Mouse (Mus musculus) midbrain, embryonic 12.5 days (tissue): Measurements from ENCODE around the gene Srr. TPM values are rescaled to one million over a fixed set of nuclear protein-coding genes. Genes with fewer than 3 reads are reported as not detected.

Experiments used
- ATAC-seq: fragments of 200-750 bp; cut with Nextera tagmentation; 2 replicates; pipeline ENCODE4 v1.8.0; 2017; ENCODE audit warnings: low read depth, moderate TSS enrichment, moderate library complexity; ENCODE audit not compliant: low FRiP score
- H3K27ac ChIP-seq: fragments of 300-500 bp; sonication (generic); replicated peaks from 2 replicates; pipeline ENCODE4 v1.5.1; 2016; ENCODE audit warnings: mild to moderate bottlenecking
- H3K27me3 ChIP-seq: fragments of 300-500 bp; sonication (generic); 2 replicates; pipeline ENCODE4 v1.6.1; 2016; ENCODE audit warnings: mild to moderate bottlenecking
- H3K36me3 ChIP-seq: fragments of 300-500 bp; sonication (generic); 2 replicates; pipeline ENCODE4 v1.6.1; 2016
- H3K4me1 ChIP-seq: fragments of 300-500 bp; sonication (generic); 2 replicates; pipeline ENCODE4 v1.6.1; 2016
- H3K4me2 ChIP-seq: fragments of 300-500 bp; sonication (generic); replicated peaks from 2 replicates; pipeline ENCODE4 v1.6.1; 2016; ENCODE audit warnings: mild to moderate bottlenecking, moderate library complexity
- H3K4me3 ChIP-seq: fragments of 300-500 bp; sonication (generic); 2 replicates; pipeline ENCODE4 v1.5.1; 2016; ENCODE audit warnings: mild to moderate bottlenecking
- H3K9ac ChIP-seq: fragments of 300-500 bp; sonication (generic); replicated peaks from 2 replicates; pipeline ENCODE4 v1.6.1; 2016; ENCODE audit warnings: mild to moderate bottlenecking, moderate library complexity
- H3K9me3 ChIP-seq: fragments of 300-500 bp; sonication (generic); 2 replicates; pipeline ENCODE4 v1.6.1; 2016; ENCODE audit warnings: mild to moderate bottlenecking
- WGBS: fragments of 180-500 bp; shearing (Covaris S2); methylation state at CpG from one replicate; pipeline ENCODE4 v1.1.7; 2016; 5-methylcytosine and 5-hydroxymethylcytosine counted together
- polyA plus RNA-seq: library from polyadenylated mRNA; unstranded; fragments of >200 nt; fragmentation: Nextera tagmentation; extraction: Ambion mirVana; gene quantifications from 2 replicates; pipeline ENCODE4 v1.2.1, GENCODE M21; 2016

Gene Srr
- polyA plus RNA-seq, 1 experiment from 2014 or later = 28.1 TPM

DNA sequence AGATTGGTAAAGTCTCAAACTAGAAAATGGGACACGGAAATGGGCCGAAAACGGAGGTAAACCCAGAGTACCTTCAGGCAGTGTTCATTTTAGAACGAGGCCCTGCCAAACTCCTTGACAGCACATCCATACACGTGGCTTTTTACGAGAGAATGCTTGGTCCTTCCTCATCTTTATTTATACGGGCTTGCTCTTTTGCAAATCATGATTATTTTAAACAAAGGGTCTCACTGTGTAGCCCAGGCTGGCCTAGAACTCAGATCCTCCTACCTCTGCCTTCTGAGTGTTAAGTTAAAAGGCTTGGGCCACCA, 27.3 kb downstream of the Srr start:
- peak overlapping the region; percentile 91 for H3K27ac ChIP-seq
- H3K4me1 ChIP-seq = peaks cover 17% of the 10 kb centered on the region
- no peaks in the 10 kb centered on the region for H3K9me3 ChIP-seq
- under 1% methylated on average over 7 of the region's 7 CpGs for WGBS
- peaks cover 40% of the 10 kb centered on the region for H3K36me3 ChIP-seq
- peak overlapping the region; percentile 88 for H3K4me2 ChIP-seq
- H3K27me3 ChIP-seq = no peaks in the 10 kb centered on the region
- H3K4me3 ChIP-seq = peak overlapping the region; percentile 80
- peak overlapping the region; percentile 83 for H3K9ac ChIP-seq
- ATAC-seq = no peak

DNA sequence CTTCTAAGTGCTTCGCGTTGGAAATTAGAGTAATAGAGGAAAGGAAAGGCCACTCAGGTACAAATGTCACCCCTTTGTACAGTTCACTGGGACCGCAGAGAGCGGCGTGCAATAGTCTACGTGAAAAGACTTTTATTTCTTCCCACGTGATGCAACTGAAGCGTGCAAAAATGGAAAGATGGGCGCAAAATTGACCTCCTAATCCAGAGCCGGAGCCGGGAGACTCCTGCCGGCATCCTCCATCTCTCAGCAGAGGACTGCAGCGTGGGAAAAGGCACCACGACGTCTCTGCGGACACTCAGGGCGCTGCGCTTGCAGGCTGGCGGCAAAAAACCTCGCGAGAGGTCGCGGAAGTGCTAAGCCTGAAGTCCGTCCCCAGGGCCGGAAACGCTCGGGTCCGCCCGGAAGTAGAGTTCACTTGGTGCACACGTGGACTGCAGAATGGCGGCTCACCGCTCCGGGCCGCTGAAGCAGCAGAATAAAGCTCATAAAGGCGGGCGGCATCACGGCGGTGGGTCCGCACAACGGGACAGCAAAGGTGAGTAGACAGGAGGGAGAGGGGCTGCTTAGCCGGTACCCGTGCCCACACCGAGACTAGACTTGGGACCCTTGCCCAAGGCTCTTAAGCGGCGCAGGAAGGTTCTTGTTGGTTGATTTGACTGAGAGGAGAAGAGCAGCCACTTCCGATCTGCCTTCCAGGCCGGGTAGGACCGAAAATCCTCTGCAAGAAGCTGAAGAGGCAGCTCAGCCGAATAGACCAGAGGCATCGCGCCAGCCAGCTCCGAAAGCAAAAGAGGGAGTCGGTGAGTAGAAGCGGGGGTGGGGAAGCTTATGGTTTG, 27.9 kb downstream of the Srr start, which contains the start of gene Tsr1:
Gene Tsr1 (plus strand): TSS at position 394 of the 839 bp plus-strand sequence.
- peak; percentile 77 for ATAC-seq
- Histone ChIP-seq H3K4me2 (peak within 1 kb of the TSS; percentile 88), H3K36me3 (peaks cover 35% of the 10 kb centered on the region), H3K4me1 (peaks cover 17% of the 10 kb centered on the region), H3K27ac (peak within 1 kb of the TSS; percentile 91), H3K9me3 (no peaks in the 10 kb centered on the region), H3K4me3 (peak within 1 kb of the TSS; percentile 80), H3K27me3 (no peaks in the 10 kb centered on the region), H3K9ac (peak within 1 kb of the TSS; percentile 83)
- under 1% methylated on average over 54 of the region's 54 CpGs for WGBS

DNA sequence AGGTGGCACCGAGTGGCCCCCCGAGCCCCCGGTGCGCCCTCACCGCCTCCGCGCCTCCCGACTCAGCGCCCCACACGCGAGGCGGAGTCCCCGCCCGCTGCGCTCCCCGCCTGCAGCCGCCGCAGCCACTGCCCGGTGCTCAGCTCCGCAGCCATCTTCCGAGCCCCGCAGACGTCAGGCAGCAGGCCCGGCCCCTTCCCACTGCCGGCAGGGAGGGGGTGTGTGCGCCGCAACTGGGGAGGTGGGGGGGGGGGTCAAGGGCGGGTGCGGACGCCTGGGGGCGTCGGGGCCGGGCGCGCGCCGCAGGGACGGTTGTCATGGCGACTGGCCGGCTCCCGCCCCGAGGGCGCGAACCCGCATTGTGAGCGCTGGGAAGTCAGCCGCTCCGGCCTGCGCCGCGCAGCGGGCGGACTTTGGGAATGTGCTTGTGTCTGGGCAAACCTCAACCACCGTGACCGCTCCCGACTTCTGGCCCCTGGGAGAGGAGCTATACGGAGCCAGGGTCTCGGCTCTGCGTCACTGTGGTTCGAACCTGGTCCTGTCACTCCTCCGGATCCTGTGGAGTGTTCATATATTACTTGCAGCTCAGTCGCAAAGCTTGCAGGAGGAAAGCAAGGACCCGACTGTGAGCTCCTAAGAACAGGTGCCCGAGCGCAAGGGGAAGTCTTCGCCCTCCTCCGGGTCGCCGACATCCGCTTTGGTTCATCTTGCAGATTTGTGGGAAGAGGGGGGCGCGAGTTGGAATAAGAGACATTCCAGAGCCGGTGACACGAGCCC, 28.7 kb downstream of the Srr start, which contains the start of gene Sgsm2:
Gene Sgsm2 (minus strand): TSS at position 160 of the 777 bp plus-strand sequence.
- Histone ChIP-seq H3K36me3 (peaks cover 29% of the 10 kb centered on the region), H3K27ac (peak within 1 kb of the TSS; percentile 91), H3K27me3 (no peaks in the 10 kb centered on the region), H3K4me2 (peak within 1 kb of the TSS; percentile 88), H3K9me3 (no peaks in the 10 kb centered on the region), H3K4me3 (peak within 1 kb of the TSS; percentile 80), H3K9ac (peak within 1 kb of the TSS; percentile 83), H3K4me1 (peaks cover 17% of the 10 kb centered on the region)
- peak; percentile 86 for ATAC-seq
- WGBS = under 1% methylated on average over 62 of the region's 74 CpGs

DNA sequence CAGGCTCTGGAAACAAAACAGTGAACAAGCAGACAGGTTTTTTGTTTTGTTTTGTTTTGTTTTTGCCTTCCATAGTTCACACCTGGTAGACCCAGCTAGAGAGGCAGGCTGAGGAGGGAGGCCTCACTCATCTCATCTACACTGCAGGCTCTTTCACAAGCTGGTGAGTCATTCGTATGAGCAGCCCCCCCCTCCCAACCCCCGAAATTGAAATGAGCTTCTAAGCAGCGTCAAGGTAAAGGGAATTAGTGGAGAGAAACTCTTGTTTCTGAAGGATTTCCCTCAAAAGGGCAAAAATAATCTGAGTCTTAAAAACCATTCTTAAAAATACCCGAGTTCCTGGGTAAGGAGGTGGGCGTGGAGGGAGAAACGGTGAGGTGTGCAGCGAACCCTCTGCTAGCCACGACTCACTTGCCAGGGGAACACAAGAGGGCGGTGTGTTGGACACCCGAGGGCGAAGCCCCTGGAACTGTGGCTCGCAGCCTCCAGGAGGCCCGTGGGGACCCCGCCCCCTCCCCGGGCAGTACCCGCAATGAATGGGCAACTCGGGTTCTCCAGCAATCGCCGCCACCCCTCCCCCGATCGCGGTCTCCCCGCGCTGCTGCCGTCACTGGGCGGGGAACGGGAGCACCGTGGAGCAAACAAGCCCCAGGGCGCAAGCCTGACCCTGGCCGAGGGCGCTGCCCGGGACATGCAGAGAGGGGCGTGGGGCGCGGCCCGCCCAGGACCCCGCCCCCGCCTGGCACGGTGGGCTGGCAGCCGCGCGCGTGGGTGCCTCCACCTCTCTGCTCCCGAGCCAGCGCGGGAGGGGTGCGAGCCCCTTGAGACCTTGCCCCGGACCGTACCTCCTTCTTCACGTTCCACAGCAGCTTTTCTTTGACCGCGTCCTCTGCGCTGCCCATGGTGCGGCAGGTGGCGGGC, 29.5 kb downstream of the Srr start:
- H3K4me1 ChIP-seq = peaks cover 17% of the 10 kb centered on the region
- H3K4me2 ChIP-seq = peak overlapping the region; percentile 88
- peak overlapping the region; percentile 91 for H3K27ac ChIP-seq
- no peaks in the 10 kb centered on the region for H3K9me3 ChIP-seq
- H3K4me3 ChIP-seq = peak overlapping the region; percentile 80
- under 1% methylated on average over 52 of the region's 55 CpGs for WGBS
- peak overlapping the region; percentile 83 for H3K9ac ChIP-seq
- no peaks in the 10 kb centered on the region for H3K27me3 ChIP-seq
- peaks cover 21% of the 10 kb centered on the region for H3K36me3 ChIP-seq
- peak; percentile 70 for ATAC-seq

DNA sequence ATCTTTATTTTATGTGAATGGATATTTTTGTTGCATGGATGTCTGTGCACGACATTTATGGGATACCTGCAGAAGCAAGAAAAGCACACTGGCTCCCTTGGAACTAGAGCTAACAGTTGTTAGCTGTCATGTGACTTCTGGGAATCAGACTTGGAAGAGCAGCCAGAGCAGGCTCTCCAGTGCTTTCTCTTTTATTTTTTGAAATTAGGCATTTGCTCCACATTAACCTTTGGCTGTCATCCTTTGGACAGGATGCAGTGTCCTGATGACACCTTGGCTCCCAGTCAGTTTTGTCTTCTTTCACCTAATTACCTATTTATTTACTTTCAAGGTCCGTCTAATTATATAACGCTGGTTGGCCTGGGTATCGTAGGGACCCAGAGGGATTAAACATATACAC, 31.1 kb downstream of the Srr start:
- Histone ChIP-seq H3K36me3 (peaks cover 5% of the 10 kb centered on the region), H3K4me1 (peaks cover 17% of the 10 kb centered on the region), H3K9ac (no peak overlapping the region), H3K4me3 (no peak overlapping the region), H3K4me2 (no peak overlapping the region), H3K27ac (no peak overlapping the region), H3K9me3 (no peaks in the 10 kb centered on the region), H3K27me3 (no peaks in the 10 kb centered on the region)
- 86% methylated on average over 4 of the region's 4 CpGs for WGBS
- no peak for ATAC-seq

DNA sequence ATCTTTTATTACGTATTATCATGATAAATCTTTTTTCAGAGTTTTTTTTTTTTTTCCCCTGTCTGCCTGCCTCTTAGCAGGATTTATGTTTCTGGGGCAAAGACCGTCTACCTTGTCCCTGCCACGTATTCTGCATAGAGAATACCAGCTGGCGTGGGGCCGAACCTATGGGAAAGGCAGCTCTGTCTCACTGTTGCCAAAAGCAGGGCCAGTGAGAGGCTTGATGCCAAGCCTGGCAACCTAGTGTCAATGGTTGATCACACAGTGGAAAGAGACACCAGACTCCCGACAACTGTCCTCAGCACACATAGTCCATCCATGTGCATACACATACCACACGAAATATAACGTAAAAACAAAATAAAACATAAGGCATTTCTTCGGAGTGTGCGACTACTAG, 42.6 kb downstream of the Srr start:
- Histone ChIP-seq H3K9me3 (no peaks in the 10 kb centered on the region), H3K36me3 (peaks cover 5% of the 10 kb centered on the region; the same call in 1 of the 2 replicates), H3K4me1 (peaks cover 5% of the 10 kb centered on the region; the same call in 1 of the 2 replicates), H3K27ac (no peak overlapping the region), H3K4me2 (no peak overlapping the region), H3K9ac (no peak overlapping the region), H3K4me3 (no peak overlapping the region), H3K27me3 (no peaks in the 10 kb centered on the region)
- no peak for ATAC-seq
- 97% methylated on average over 10 of the region's 10 CpGs for WGBS

DNA sequence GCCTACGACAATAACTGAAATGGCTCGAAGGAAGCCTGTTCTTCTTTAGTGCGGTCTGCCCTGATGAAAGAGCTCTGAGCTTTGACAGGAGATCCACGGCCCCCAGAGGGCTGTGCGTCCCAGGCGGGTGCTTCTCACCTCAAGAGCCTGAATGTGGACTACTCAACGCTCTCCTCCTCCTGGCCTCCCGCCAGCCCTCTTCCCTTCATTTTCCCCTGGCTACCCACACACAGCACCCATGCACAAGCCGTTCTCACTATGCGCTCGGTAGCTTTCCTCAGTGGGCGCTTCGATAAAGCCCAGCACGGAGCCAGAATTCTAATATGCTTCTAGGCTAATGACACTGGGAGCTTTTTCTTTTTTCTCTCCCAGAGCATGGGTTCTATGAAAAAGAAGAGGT, 43.8 kb downstream of the Srr start:
- no peak overlapping the region for H3K9ac ChIP-seq
- ATAC-seq = no peak
- H3K27ac ChIP-seq = peak overlapping the region; percentile 39
- peaks cover 12% of the 10 kb centered on the region for H3K4me1 ChIP-seq
- H3K4me2 ChIP-seq = no peak overlapping the region
- peaks cover 5% of the 10 kb centered on the region; the same call in 1 of the 2 replicates for H3K36me3 ChIP-seq
- H3K27me3 ChIP-seq = no peaks in the 10 kb centered on the region
- WGBS = 69% methylated on average over 14 of the region's 14 CpGs
- H3K4me3 ChIP-seq = no peak overlapping the region
- H3K9me3 ChIP-seq = no peaks in the 10 kb centered on the region

DNA sequence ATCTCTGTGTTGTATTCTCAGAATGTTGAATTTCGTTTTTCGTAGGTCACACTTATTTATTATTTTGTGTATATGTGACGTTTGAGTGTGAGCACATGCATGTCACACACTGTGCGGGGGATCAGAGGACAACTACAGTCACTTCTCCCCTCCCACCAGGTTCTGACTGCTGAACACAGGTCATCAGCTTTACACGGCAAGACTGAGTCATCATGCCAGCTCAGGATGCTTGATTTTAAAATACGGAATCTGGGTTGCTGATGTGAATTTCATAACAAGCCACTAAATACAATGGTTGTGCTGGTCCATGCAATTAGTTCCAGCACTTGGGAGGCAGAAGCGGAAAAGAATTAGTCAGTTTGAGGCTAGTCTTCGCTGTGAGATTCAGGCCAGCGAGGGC, 44.7 kb downstream of the Srr start:
- WGBS = 88% methylated on average over 9 of the region's 9 CpGs
- Histone ChIP-seq H3K9ac (no peak overlapping the region), H3K4me2 (no peak overlapping the region), H3K27ac (no peak overlapping the region), H3K4me3 (no peak overlapping the region), H3K36me3 (peaks cover 5% of the 10 kb centered on the region; the same call in 1 of the 2 replicates), H3K27me3 (no peaks in the 10 kb centered on the region), H3K4me1 (peaks cover 22% of the 10 kb centered on the region), H3K9me3 (no peaks in the 10 kb centered on the region)
- ATAC-seq = no peak

DNA sequence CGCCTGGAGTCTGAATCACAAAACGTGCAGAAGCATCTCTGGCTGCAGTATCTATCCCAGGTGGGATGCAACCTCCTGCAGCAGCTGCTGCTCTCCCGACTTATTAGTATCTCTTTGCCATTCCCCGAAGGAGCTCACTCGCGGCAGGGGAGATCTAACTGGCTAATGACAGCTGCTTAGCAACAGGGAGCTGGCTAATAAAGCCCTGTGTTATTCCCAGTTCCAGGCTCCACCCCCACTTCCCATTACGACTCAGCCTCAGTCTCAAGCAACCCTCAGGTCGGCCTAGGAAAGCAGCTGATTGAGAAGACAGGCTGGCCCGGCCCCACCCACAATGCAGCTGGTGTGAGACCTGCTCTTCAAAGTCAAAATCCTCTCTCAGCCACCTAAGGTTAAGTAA, 48.9 kb downstream of the Srr start:
- H3K36me3 ChIP-seq = no peaks in the 10 kb centered on the region
- no peak overlapping the region for H3K9ac ChIP-seq
- WGBS = 2% methylated on average over 9 of the region's 9 CpGs
- H3K4me3 ChIP-seq = no peak overlapping the region
- no peaks in the 10 kb centered on the region for H3K9me3 ChIP-seq
- peaks cover 25% of the 10 kb centered on the region for H3K4me1 ChIP-seq
- H3K4me2 ChIP-seq = peak overlapping the region; percentile 42
- H3K27ac ChIP-seq = peak overlapping the region; percentile 86
- H3K27me3 ChIP-seq = no peaks in the 10 kb centered on the region
- peak; percentile 91 for ATAC-seq

DNA sequence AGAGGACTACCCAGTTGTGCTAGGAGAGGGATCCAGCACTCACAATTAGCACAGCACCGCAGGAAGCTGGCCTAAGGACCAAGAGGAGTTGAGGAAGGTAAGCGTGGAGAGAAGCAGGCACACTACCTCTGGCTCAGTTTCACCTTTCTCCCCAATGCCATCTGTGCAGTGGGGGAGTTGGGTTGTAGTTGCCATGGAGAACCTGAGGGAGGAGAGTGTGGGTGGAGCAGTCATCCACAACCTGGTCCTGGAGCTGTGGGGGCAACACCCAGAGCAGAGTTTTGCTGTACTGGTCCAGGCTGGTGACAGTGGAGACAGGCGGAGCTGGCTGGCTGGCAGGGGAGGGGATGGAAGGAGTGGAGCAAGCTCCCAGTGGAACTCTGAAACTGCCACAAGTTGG, 51.1 kb downstream of the Srr start:
- no peak for ATAC-seq
- H3K4me3 ChIP-seq = no peak overlapping the region
- no peaks in the 10 kb centered on the region for H3K9me3 ChIP-seq
- 70% methylated on average over 3 of the region's 3 CpGs for WGBS
- H3K36me3 ChIP-seq = no peaks in the 10 kb centered on the region
- H3K27me3 ChIP-seq = no peaks in the 10 kb centered on the region
- peaks cover 36% of the 10 kb centered on the region for H3K4me1 ChIP-seq
- H3K9ac ChIP-seq = 0 out of 2 replicates have a peak overlapping the region, but pooled peaks have one; percentile 16
- H3K27ac ChIP-seq = no peak overlapping the region
- no peak overlapping the region for H3K4me2 ChIP-seq

DNA sequence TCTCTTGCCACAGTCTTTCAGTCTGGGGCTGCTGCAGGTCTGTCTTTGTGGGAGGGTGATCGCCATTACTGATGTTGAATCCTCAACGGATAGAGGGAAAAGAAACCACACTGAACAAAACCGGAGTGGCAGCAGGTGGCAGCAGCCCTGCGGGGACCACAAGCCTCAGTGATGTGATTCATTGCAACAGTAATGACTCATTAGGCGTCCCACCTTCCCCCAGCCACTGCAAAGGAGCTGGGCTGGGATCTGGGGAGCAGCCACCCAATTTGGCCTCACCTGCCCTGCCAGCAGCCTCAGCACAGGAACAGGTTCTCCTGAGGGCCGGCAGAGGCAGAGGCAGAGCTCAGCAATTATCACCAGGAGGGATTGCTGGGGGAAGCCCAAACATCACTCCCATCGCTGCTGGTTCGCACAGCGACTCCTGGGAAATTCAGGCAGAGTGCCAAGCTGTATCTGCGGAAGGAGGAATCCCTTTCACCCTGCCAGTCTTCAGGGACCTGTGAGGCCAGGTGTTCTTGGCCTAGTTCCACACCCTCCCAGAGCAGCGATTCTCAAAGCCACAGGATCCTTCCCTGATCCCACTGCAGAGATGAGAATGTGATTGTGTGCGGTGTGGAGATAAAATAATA, 54.6 kb downstream of the Srr start:
- Histone ChIP-seq H3K9ac (no peak overlapping the region), H3K4me3 (no peak overlapping the region), H3K4me1 (peaks cover 26% of the 10 kb centered on the region), H3K4me2 (no peak overlapping the region), H3K27ac (peak overlapping the region; percentile 68), H3K36me3 (peaks cover 22% of the 10 kb centered on the region), H3K27me3 (no peaks in the 10 kb centered on the region), H3K9me3 (no peaks in the 10 kb centered on the region)
- 33% methylated on average over 12 of the region's 12 CpGs for WGBS
- ATAC-seq = no peak
